Mouse (Mus musculus): ENCODE results near the gene Mbd5. TPM values are rescaled to one million over a fixed set of nuclear protein-coding genes. Genes with fewer than 3 reads are reported as not detected.

The Mbd5 gene
- total and polyA plus RNA-seq, 3 experiments, result 4.4 to 8.7 TPM; not detected in 1

DNA sequence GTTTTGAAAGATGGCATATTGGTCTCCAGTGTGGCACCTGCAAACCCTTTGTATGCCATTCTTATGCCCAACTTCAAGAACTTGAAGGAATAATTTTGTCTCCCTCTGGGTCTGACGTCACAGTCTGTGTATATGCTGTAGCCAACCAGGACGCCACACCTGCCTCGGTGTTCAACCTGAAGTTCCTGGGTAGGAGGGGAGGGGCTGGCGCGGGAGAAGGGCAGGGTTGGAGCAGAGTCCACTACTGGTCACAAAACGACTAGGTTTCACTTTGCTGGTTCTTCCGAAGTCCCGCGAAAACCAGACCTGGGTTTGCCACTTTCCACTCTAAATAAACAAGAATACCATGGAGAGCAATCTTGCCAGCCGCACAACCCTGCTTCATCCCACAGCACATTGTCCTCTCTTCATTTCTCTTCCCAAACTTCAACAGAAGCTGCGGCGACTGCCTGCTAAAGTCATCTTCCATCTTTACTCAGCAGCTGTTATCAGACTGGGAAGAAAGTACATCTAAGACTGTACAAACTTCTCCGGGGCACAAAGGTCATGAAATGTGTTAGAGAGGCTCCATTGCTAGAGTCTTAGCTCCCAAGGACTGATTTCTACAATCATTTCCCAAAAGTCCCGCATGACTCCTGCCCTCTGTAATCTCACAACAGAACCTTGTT, 417.7 kb downstream of the Mbd5 start:
- no peak for DNase-seq (ENCODE audit: low read depth, low spot score)
- no peaks in the 10 kb centered on the region for H3K4me1 ChIP-seq (ENCODE audit: control insufficient read depth in 1 of 2, insufficient read depth in 2 of 2, low read length in 2 of 2)
- no peak overlapping the region for H3K27ac ChIP-seq (ENCODE audit: control insufficient read depth, low read depth, low read length)
- no peaks in the 10 kb centered on the region for H3K79me2 ChIP-seq (ENCODE audit: control insufficient read depth, insufficient read depth, low read length, poor library complexity)
- TF ChIP-seq NRF1 (IDR thresholded peaks at IDR 0.05; ENCODE audit: insufficient read depth, low read depth, low read length, poor library complexity, severe bottlenecking), result no peak
- TF ChIP-seq SMC3 (IDR thresholded peaks at IDR 0.05; ENCODE audit: low read depth, low read length), result no peak
- TF ChIP-seq JUND (IDR thresholded peaks at IDR 0.05; ENCODE audit: low read depth, low read length), result no peak
- no peak for TF ChIP-seq MYB (IDR thresholded peaks at IDR 0.05; ENCODE audit: low read depth, low read length)
- no peak for TF ChIP-seq ZKSCAN1 (IDR thresholded peaks at IDR 0.05; ENCODE audit: low read depth, low read length)
- TF ChIP-seq ZMIZ1 (IDR thresholded peaks at IDR 0.05; ENCODE audit: low read depth, low read length), result no peak
- TF ChIP-seq MEF2A (IDR thresholded peaks at IDR 0.05; ENCODE audit: extremely low read depth, insufficient replicate concordance, low read depth, low read length, poor library complexity, severe bottlenecking), result no peak
- no peak for TF ChIP-seq NELFE (IDR thresholded peaks at IDR 0.05; ENCODE audit: low read depth, low read length)
- TF ChIP-seq ELF1 (IDR thresholded peaks at IDR 0.05; ENCODE audit: low read depth, low read length), result no peak
- no peak for TF ChIP-seq ETS1 (IDR thresholded peaks at IDR 0.05; ENCODE audit: low read depth, low read length)
- TF ChIP-seq POLR2A (IDR thresholded peaks at IDR 0.05; ENCODE audit: control insufficient read depth in 1 of 2, insufficient read depth in 1 of 2, low read depth in 1 of 2, low read length in 2 of 2, poor library complexity in 1 of 2), result no peak
- no peak for TF ChIP-seq TCF12 (IDR thresholded peaks at IDR 0.05; ENCODE audit: low read depth, low read length)
- TF ChIP-seq POLR2AphosphoS2 (IDR thresholded peaks at IDR 0.05; ENCODE audit: low read length), result no peak
- no peak for TF ChIP-seq HCFC1 (IDR thresholded peaks at IDR 0.05; ENCODE audit: low read depth, low read length)
- no peak for TF ChIP-seq ZNF384 (IDR thresholded peaks at IDR 0.05; ENCODE audit: low read depth, low read length)
- no peak for TF ChIP-seq MXI1 (IDR thresholded peaks at IDR 0.05; ENCODE audit: low read depth, low read length)
- TF ChIP-seq RCOR1 (IDR thresholded peaks at IDR 0.05; ENCODE audit: low read depth, low read length), result no peak
- no peak for TF ChIP-seq POLR2AphosphoS5 (IDR thresholded peaks at IDR 0.05; ENCODE audit: borderline replicate concordance, low read depth, low read length)
- no peaks in the 10 kb centered on the region for H3K27me3 ChIP-seq (ENCODE audit: control insufficient read depth in 1 of 2, insufficient read depth in 2 of 2, low read length in 2 of 2)
- no peak overlapping the region for H3K4me3 ChIP-seq (ENCODE audit: control insufficient read depth in 1 of 2, insufficient read depth in 1 of 2, low read depth in 2 of 2, low read length in 2 of 2)
- H3K9ac ChIP-seq (ENCODE audit: control insufficient read depth, low read depth, low read length, poor library complexity, severe bottlenecking), result no peak overlapping the region
- H3K36me3 ChIP-seq (ENCODE audit: control insufficient read depth in 1 of 2, insufficient read depth in 2 of 2, low read length in 2 of 2), result no peaks in the 10 kb centered on the region
- H3K9me3 ChIP-seq (replicated peaks; ENCODE audit: insufficient read depth, low read length), result no peaks in the 10 kb centered on the region

DNA sequence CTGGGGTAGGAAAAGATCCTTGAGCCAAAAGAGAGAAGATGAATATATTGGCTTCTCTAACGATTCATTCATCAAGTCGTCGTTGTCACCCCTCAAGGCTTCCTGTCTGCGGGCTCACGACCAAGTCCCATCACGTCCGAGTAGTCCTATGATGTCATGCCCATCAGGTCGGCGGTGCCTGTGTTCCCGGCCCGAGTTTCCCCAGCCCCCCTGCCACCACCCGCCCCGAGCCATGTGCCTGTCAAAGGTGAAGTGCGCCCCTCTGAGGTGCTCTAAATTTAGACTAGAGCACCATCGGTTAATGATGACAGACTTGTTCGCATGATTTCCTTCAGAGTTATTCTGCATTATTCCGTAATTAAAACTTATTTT, 418.2 kb downstream of the Mbd5 start:
- Histone ChIP-seq H3K4me3 (ENCODE audit: control insufficient read depth in 1 of 2, insufficient read depth in 1 of 2, low read depth in 2 of 2, low read length in 2 of 2) (no peak overlapping the region), H3K9me3 (replicated peaks; ENCODE audit: insufficient read depth, low read length) (no peaks in the 10 kb centered on the region), H3K4me1 (ENCODE audit: control insufficient read depth in 1 of 2, insufficient read depth in 2 of 2, low read length in 2 of 2) (no peaks in the 10 kb centered on the region), H3K79me2 (ENCODE audit: control insufficient read depth, insufficient read depth, low read length, poor library complexity) (no peaks in the 10 kb centered on the region), H3K27me3 (ENCODE audit: control insufficient read depth in 1 of 2, insufficient read depth in 2 of 2, low read length in 2 of 2) (no peaks in the 10 kb centered on the region; a peak in 1 of 4 replicates), H3K27ac (ENCODE audit: control insufficient read depth, low read depth, low read length) (no peak overlapping the region), H3K36me3 (ENCODE audit: control insufficient read depth in 1 of 2, insufficient read depth in 2 of 2, low read length in 2 of 2) (no peaks in the 10 kb centered on the region), H3K9ac (ENCODE audit: control insufficient read depth, low read depth, low read length, poor library complexity, severe bottlenecking) (no peak overlapping the region)
- no peak for DNase-seq (ENCODE audit: low read depth, low spot score)
- TF ChIP-seq ZC3H11A (IDR thresholded peaks at IDR 0.05; ENCODE audit: low read depth, low read length) (no peak), MAX (IDR thresholded peaks at IDR 0.05; ENCODE audit: low read length) (no peak), CHD1 (IDR thresholded peaks at IDR 0.05; ENCODE audit: low read depth, low read length) (no peak), NRF1 (IDR thresholded peaks at IDR 0.05; ENCODE audit: insufficient read depth, low read depth, low read length, poor library complexity, severe bottlenecking) (no peak), EP300 (IDR thresholded peaks at IDR 0.05; ENCODE audit: low read depth in 1 of 2, low read length in 2 of 2) (no peak), MAFK (IDR thresholded peaks at IDR 0.05; ENCODE audit: borderline replicate concordance, low read depth, low read length) (no peak), POLR2AphosphoS2 (IDR thresholded peaks at IDR 0.05; ENCODE audit: low read length) (no peak), TBP (IDR thresholded peaks at IDR 0.05; ENCODE audit: low read depth, low read length) (no peak), GABPA (IDR thresholded peaks at IDR 0.05; ENCODE audit: low read depth, low read length) (no peak), MYB (IDR thresholded peaks at IDR 0.05; ENCODE audit: low read depth, low read length) (no peak), GATA1 (IDR thresholded peaks at IDR 0.05; ENCODE audit: low read depth, low read length) (no peak), KAT2A (conservative IDR thresholded peaks at IDR 0.05; ENCODE audit: low read depth, low read length) (no peak), MXI1 (IDR thresholded peaks at IDR 0.05; ENCODE audit: low read depth, low read length) (no peak), ETS1 (IDR thresholded peaks at IDR 0.05; ENCODE audit: low read depth, low read length) (no peak), MYC (IDR thresholded peaks at IDR 0.05; ENCODE audit: low read depth, low read length) (no peak), MEF2A (IDR thresholded peaks at IDR 0.05; ENCODE audit: extremely low read depth, insufficient replicate concordance, low read depth, low read length, poor library complexity, severe bottlenecking) (no peak), CHD2 (IDR thresholded peaks at IDR 0.05; ENCODE audit: low read length) (no peak), POLR2AphosphoS5 (IDR thresholded peaks at IDR 0.05; ENCODE audit: borderline replicate concordance, low read depth, low read length) (no peak), USF2 (IDR thresholded peaks at IDR 0.05; ENCODE audit: borderline replicate concordance in 1 of 2, insufficient read depth in 1 of 2, low read depth in 1 of 2, low read length in 2 of 2) (no peak)
